Mouse (Mus musculus) liver, adult 2 months (tissue): ENCODE data around the gene Igsf8.

ENCODE experiments used
- CTCF ChIP-seq: fragments of 200-500 bp; IDR thresholded peaks from 2 replicates; pipeline ENCODE4 v1.5.1; 2011; ENCODE audit warnings: low read depth, low read length, control low read depth
- POLR2A ChIP-seq: fragments of 200-500 bp; IDR thresholded peaks from 2 replicates; pipeline ENCODE4 v1.6.1; 2011; ENCODE audit warnings: low read length, control low read depth; ENCODE audit not compliant: insufficient read depth; ENCODE audit errors: extremely low read depth

- TF ChIP-seq CTCF, result peak; percentile 35; the same call in 1 of the 2 replicates
- TF ChIP-seq POLR2A, result no peak
These were observed 44.2 kb downstream of the Igsf8 start for GRCm38 (mm10) chr1:172305635-172306034.
